Mouse (Mus musculus) right cerebral cortex, postnatal 36 days (tissue): ENCODE data around the gene Gpsm1.

ENCODE experiments used
- DNase-seq, 2 experiments: peaks; one replicate each; pipeline ENCODE4 v3.0.0; 2022; ENCODE audit warnings: low spot score in 2 of 2, mixed read lengths in 1 of 2

The Gpsm1 gene

GRCm38 (mm10) chr2:26312812-26313211, 2.5 kb upstream of the Gpsm1 start:
- DNase-seq, result no peak

DNA sequence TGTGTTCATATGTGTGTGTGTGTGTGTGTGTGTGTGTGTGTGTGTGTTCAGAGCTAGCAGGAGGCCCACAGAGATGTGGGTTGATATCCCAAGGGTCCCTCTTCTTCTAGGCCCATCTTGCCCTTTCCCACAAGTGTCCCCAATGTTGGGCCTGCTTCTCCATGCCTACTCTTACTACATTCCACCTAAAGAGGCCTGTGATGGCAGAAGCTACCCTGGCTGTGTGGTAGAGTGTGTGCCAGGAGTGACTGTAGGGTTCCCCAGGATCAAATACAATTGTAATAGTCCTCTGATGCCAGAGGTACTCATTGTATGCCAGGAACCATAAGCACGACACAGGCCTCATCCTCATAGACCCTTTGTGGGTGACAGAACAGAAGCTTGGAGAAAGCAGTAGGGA, 1.9 kb upstream of the Gpsm1 start:
- no peak for DNase-seq

GRCm38 (mm10) chr2:26314281-26315071, 839 bp upstream of the Gpsm1 start:
- no peak for DNase-seq

DNA sequence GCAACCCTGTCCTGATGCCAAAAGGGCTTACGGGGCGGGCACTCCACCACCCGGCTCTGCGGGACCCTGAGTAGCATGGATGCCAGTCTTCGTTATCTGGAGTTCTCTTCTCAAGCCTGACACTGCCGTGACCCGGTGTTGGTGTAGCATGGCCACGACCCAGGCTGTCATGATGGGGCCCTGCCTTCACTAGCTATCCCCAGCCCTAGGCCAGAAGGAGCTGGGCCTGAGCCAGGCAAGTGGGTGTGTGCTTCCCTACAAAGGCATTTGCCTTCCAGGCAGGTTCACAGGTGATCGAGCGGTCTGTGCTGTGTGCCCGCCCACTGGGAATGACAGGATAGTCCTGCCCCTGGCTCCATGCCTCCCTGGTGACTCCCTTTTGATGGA, 603 bp downstream of the Gpsm1 start:
- DNase-seq, result no peak

GRCm38 (mm10) chr2:26316576-26317246, 1.4 kb downstream of the Gpsm1 start:
- DNase-seq, result no peak

- no peak for DNase-seq
Observed at GRCm38 (mm10) chr2:26317371-26317770, 2.1 kb downstream of the Gpsm1 start.

GRCm38 (mm10) chr2:26317991-26318672, 2.8 kb downstream of the Gpsm1 start:
- no peak for DNase-seq

DNA sequence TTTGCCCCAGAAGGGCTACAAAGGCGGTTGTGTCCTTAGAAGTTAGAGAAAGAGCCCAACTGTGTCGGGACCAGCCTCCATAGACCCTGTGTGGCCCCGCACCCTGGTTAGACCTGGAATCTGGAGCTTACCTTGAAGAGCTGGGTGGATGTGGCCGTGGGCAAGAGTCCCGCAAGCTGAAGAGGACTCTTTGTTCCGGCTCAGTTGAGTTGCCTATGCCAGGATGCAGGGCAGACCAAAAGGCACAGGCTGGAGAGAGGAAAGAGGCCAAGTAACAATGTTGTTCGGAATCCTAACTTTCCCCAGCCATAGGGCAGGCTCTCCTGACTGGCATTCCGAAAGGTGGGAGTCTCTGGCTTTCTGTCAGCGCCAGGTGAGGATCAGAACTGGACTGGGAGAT, 3.8 kb downstream of the Gpsm1 start:
- DNase-seq, result no peak

- DNase-seq, result no peak
Observed at GRCm38 (mm10) chr2:26319519-26320244, 4.4 kb downstream of the Gpsm1 start.

DNA sequence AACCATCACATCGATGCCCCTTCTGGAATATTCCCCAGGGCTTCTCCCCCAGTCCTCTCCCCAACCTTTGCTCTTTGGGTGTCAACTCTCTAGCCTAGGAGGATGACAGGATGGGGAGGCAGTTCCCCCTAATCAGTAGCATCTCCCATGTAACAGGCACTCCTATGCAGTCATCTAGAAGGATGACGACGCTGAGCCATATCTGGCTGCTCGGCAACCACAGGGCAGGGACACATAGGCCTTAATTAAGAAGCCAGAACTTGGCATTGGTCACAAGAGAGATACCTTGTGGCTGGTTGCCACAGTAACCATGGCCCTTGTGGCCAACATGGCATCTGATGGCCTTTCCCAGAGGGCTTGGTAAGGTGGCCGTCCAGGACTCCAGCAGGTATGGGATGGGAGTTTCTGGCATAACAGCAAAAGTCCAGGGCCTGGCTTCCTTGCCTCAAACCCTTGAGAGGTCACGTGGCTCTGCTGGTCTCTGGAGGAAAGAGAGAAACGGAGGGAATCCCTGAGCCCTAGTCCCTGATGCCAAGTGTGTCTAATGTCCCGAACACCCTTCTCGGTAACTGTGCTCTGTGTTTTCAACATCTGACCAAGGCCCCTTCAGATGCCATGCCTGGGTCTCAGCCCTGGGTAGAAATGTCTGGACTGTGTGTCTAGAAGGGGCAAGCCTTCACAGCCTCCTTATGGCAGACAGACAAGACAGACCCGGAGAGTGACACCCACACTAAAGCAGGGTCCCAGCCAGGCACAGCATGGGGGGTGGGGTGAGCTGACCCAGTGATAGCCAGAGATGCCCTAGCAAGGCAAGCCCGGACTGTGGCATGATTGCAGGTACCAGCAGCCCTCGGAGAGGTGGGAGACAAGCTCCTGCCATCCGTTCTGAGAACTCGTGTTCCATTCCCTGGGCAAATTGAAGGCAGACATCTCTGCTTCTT, 5.2 kb downstream of the Gpsm1 start:
- DNase-seq, result no peak

DNA sequence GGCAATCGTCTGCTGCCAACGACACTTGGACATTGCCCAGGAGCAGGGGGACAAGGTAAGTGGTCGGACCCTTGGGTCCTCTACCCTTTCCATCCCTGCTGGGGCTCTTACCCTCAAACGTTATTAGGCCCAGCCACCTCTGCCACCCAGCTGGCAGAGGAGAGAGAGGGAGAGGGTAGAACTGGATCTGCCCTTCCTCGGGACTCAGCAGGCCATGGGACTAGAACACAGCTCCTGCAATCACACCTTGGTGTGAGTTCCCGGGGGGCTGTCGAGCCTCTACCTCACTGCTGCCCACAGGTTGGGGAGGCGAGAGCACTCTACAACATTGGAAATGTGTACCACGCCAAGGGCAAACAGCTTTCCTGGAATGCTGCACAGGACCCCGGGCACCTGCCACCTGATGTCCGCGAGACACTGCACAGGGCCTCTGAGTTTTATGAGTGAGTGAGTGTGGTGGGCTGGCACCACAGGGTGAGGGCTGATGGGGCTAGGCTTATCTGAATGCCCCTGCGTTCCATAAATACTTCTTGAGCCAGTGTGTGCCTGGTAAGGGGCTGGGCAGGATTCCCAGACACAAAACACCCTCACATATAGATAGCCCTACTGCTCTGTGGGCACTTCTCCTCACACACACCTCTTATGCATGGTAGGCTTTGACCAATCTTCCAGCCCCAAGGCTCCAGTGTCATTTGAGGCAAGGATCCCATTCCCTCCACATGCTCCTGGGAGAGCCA, 8.4 kb downstream of the Gpsm1 start:
- no peak for DNase-seq

DNA sequence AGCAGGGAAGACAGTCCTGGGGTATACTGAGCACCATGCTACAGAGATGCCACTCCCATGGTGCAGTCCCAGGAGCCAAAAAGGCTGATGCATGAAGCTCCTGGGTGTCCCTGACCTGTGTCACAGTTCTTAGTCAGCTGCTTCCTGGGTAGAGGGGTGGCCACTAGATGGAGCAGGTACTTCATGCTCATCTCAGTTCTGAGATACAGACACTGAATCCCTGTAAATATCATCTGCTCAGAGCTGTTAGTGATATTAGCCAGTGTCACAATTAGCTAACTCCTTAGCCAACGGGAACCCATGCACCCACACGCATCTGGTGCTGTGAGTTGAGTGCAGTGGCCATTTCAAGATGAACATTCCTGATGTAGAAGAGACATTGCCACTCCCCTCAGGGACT, 9.6 kb downstream of the Gpsm1 start:
- DNase-seq, result no peak

DNA sequence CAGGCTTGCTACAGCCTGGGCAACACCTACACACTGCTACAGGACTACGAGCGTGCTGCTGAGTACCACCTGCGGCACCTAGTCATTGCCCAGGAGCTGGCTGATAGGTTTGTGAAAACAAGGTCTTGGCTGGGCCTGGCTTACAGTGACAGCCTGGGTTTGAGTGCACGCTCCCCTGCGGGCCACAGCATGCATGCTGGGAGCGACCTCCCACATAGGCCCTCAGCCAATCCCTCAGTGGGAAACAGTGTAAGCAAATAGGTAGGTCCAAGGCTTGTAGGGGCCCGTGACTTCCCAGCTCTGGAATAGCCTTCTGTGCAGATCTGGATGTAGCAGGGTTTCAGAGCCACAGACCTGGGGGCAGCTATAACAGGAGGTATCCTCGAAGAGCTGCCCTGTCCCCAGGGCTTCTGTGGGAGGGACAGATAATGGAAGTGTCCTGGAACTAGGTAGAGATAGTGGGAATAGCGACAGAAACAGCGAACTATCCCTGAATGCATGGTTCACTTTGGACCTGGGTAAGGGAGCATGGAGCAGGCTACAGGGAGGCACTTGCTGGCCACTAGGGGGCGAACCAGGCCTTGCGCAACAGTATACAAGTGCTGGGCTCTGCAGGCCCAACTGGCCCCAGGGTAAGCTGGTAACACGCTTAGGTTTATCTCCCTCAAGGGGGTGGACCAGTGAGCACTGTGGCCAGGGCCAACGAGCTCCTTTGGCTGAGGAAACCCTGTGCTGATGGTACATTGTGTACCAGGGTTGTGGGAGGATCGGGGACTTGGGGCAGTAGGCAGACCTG, 10.3 kb downstream of the Gpsm1 start:
- no peak for DNase-seq

DNA sequence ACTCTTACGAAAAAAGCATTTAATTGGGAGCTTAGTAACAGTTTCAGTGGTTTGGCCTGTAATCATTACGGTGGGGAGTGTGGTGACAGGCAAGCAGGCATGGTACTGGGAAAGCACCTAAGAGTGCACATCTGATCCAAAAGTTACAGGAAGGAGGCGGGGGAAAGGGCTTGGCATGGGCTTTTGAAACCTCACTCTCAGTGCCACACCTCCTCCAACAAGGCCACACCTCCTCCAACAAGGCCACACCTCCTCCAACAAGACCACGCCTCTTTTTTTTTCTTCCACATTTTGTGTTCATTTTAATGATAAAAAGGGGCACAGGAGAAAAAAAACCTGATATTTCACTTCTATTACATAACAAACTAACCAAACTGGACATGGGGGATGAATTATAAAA, 12.5 kb downstream of the Gpsm1 start:
- no peak for DNase-seq

DNA sequence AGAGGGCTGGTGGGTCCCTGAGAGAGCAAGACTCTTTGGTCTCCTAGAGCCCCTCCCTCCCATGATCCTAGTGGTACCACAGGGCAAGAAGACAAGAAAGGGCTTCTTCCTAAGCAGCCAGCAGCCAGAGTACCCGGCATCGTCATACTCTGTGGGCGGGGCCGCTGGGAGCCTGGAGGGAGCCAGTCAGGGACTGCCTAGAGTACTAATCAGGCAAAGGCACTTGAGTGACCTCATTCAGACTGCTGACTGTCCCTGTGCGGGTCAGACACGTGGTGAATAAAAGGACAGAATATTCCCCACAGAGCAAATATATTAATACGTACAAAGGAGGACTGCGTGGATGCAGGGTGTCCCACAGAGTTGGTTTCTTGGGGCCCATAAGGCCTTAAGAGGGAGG, 14.1 kb downstream of the Gpsm1 start:
- peak in 1 of 2 experiments; percentile 59 for DNase-seq

GRCm38 (mm10) chr2:26330056-26330468, 14.7 kb downstream of the Gpsm1 start:
- DNase-seq, result no peak

DNA sequence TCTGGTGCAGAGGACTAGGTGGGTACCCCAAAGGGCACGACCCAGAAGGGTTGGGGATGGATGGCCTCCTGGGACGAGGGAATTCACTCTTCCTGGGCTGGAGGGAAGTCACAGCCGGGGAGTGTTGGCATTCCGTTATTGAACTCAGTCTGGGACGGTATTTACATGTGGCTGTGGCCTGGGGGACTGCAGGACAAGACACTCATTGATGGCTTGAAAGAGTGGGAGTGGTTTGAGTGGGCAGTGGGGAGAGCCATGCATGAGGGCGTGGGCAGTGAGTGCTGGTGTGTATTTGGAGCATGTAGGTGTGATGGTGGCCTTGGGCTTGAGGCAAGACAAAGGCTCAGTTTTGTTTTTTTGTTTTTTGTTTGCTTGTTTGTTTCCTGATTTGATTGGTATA, 15.4 kb downstream of the Gpsm1 start:
- DNase-seq, result no peak

- no peak for DNase-seq
Observed at GRCm38 (mm10) chr2:26338302-26339203, 23.2 kb downstream of the Gpsm1 start.

DNA sequence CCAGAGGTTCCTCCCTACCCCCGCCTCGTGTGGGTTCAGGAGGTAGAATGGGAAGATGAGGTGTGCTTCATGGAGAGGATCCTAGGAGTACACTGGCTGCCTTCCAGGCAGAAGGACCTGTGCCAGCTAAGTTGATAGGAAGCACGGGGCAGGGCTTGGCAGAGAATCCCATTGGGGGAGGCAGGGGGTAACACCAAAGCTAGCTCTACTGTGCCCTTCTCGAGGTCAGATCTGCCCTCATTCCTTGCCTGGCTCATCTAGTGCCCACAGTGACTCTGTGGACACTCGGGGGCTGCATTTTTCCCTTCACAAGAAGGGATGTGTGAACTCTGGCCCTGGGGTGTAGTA, 23.9 kb downstream of the Gpsm1 start:
- no peak for DNase-seq
